Mouse (Mus musculus): ENCODE data around the gene Plekhh1. TPM values are rescaled to one million over a fixed set of nuclear protein-coding genes. Genes with fewer than 3 reads are reported as not detected.

Plekhh1 gene
- polyA plus RNA-seq, 1 experiment from 2014 or later: 12.6 TPM

GRCm38 (mm10) chr12:79006076-79006475 lies 22.9 kb upstream of the Plekhh1 start:
- no peak for ATAC-seq
- H3K27ac ChIP-seq (ENCODE audit: low read depth, low read length): no peak overlapping the region
- H3K9me3 ChIP-seq (ENCODE audit: control insufficient read depth): no peaks in the 10 kb centered on the region
- H3K4me3 ChIP-seq (ENCODE audit: low read depth, low read length): peak overlapping the region; percentile 95
- peak overlapping the region; percentile 84; the same call in 1 of the 2 replicates for H3K9ac ChIP-seq (ENCODE audit: low read depth, low read length)
- WGBS: 45% methylated on average over 9 of the region's 9 CpGs
- H3K27me3 ChIP-seq (replicated peaks; ENCODE audit: control insufficient read depth, insufficient read depth, low read length): 0 out of 2 replicates have a peak, but pooled peaks cover 4% of the 10 kb centered on the region
- no peak for TF ChIP-seq CTCF (IDR thresholded peaks at IDR 0.05; ENCODE audit: low read depth)
- H3K4me1 ChIP-seq (replicated peaks; ENCODE audit: control insufficient read depth, insufficient read depth, low read length): no peaks in the 10 kb centered on the region
- H3K4me2 ChIP-seq (replicated peaks; ENCODE audit: low read depth): peak overlapping the region; percentile 91
- no peaks in the 10 kb centered on the region for H3K36me3 ChIP-seq (ENCODE audit: control insufficient read depth, insufficient read depth)

- ATAC-seq: peak; percentile 63
- Histone ChIP-seq H3K4me2 (replicated peaks; ENCODE audit: low read depth) (peak overlapping the region; percentile 91), H3K4me1 (replicated peaks; ENCODE audit: control insufficient read depth, insufficient read depth, low read length) (no peaks in the 10 kb centered on the region), H3K27me3 (replicated peaks; ENCODE audit: control insufficient read depth, insufficient read depth, low read length) (0 out of 2 replicates have a peak, but pooled peaks cover 4% of the 10 kb centered on the region), H3K27ac (ENCODE audit: low read depth, low read length) (peak overlapping the region; percentile 6; the same call in 1 of the 2 replicates), H3K9ac (ENCODE audit: low read depth, low read length) (peak overlapping the region; percentile 84), H3K4me3 (ENCODE audit: low read depth, low read length) (peak overlapping the region; percentile 95), H3K9me3 (ENCODE audit: control insufficient read depth) (no peaks in the 10 kb centered on the region), H3K36me3 (ENCODE audit: control insufficient read depth, insufficient read depth) (no peaks in the 10 kb centered on the region)
- TF ChIP-seq CTCF (IDR thresholded peaks at IDR 0.05; ENCODE audit: low read depth): peak; percentile 70
- WGBS: under 1% methylated on average over 45 of the region's 53 CpGs
Observed at GRCm38 (mm10) chr12:79006478-79007125, 22.4 kb upstream of the Plekhh1 start.

GRCm38 (mm10) chr12:79007126-79007753 lies 21.7 kb upstream of the Plekhh1 start, which contains the start of gene Tmem229b:
Tmem229b (minus strand) TSS chr12:79007627.
- Histone ChIP-seq H3K36me3 (ENCODE audit: control insufficient read depth, insufficient read depth) (no peaks in the 10 kb centered on the region), H3K9ac (ENCODE audit: low read depth, low read length) (peak within 1 kb of the TSS; percentile 84), H3K27ac (ENCODE audit: low read depth, low read length) (peak within 1 kb of the TSS; percentile 6; the same call in 1 of the 2 replicates), H3K4me3 (ENCODE audit: low read depth, low read length) (peak within 1 kb of the TSS; percentile 95), H3K4me2 (replicated peaks; ENCODE audit: low read depth) (peak within 1 kb of the TSS; percentile 91), H3K27me3 (replicated peaks; ENCODE audit: control insufficient read depth, insufficient read depth, low read length) (0 out of 2 replicates have a peak, but pooled peaks cover 4% of the 10 kb centered on the region), H3K9me3 (ENCODE audit: control insufficient read depth) (no peaks in the 10 kb centered on the region), H3K4me1 (replicated peaks; ENCODE audit: control insufficient read depth, insufficient read depth, low read length) (no peaks in the 10 kb centered on the region)
- 3% methylated on average over 49 of the region's 49 CpGs for WGBS
- 0 out of 2 replicates have a peak, but pooled peaks have one; percentile 8 for TF ChIP-seq CTCF (IDR thresholded peaks at IDR 0.05; ENCODE audit: low read depth)
- ATAC-seq: peak; percentile 39; the same call in 1 of the 2 replicates

- no peak overlapping the region for H3K27ac ChIP-seq (ENCODE audit: low read depth, low read length)
- ATAC-seq: no peak
- TF ChIP-seq CTCF (IDR thresholded peaks at IDR 0.05; ENCODE audit: low read depth): no peak
Observed at GRCm38 (mm10) chr12:79010569-79010968, 18.4 kb upstream of the Plekhh1 start.

GRCm38 (mm10) chr12:79016109-79016508 lies 12.9 kb upstream of the Plekhh1 start:
- Histone ChIP-seq H3K36me3 (ENCODE audit: control insufficient read depth, insufficient read depth) (no peaks in the 10 kb centered on the region), H3K4me2 (replicated peaks; ENCODE audit: low read depth) (no peak overlapping the region), H3K9me3 (ENCODE audit: control insufficient read depth) (no peaks in the 10 kb centered on the region), H3K27ac (ENCODE audit: low read depth, low read length) (no peak overlapping the region), H3K9ac (ENCODE audit: low read depth, low read length) (no peak overlapping the region), H3K4me3 (ENCODE audit: low read depth, low read length) (no peak overlapping the region), H3K4me1 (replicated peaks; ENCODE audit: control insufficient read depth, insufficient read depth, low read length) (no peaks in the 10 kb centered on the region), H3K27me3 (replicated peaks; ENCODE audit: control insufficient read depth, insufficient read depth, low read length) (no peaks in the 10 kb centered on the region)
- no peak for ATAC-seq
- no peak for TF ChIP-seq CTCF (IDR thresholded peaks at IDR 0.05; ENCODE audit: low read depth)
- 58% methylated on average over 5 of the region's 5 CpGs for WGBS

More at GRCm38 (mm10) chr12:79010569-79010968, 18.4 kb upstream of the Plekhh1 start:
- Histone ChIP-seq H3K9ac (ENCODE audit: low read depth, low read length) (no peak overlapping the region), H3K4me1 (replicated peaks; ENCODE audit: control insufficient read depth, insufficient read depth, low read length) (no peaks in the 10 kb centered on the region), H3K4me2 (replicated peaks; ENCODE audit: low read depth) (no peak overlapping the region), H3K36me3 (ENCODE audit: control insufficient read depth, insufficient read depth) (no peaks in the 10 kb centered on the region), H3K9me3 (ENCODE audit: control insufficient read depth) (no peaks in the 10 kb centered on the region), H3K27me3 (replicated peaks; ENCODE audit: control insufficient read depth, insufficient read depth, low read length) (no peaks in the 10 kb centered on the region), H3K4me3 (ENCODE audit: low read depth, low read length) (no peak overlapping the region)
- 47% methylated on average over 3 of the region's 3 CpGs for WGBS

- Histone ChIP-seq H3K9ac (ENCODE audit: low read depth, low read length) (no peak overlapping the region), H3K4me3 (ENCODE audit: low read depth, low read length) (no peak overlapping the region), H3K36me3 (ENCODE audit: control insufficient read depth, insufficient read depth) (no peaks in the 10 kb centered on the region), H3K27ac (ENCODE audit: low read depth, low read length) (no peak overlapping the region), H3K4me2 (replicated peaks; ENCODE audit: low read depth) (no peak overlapping the region), H3K9me3 (ENCODE audit: control insufficient read depth) (no peaks in the 10 kb centered on the region), H3K4me1 (replicated peaks; ENCODE audit: control insufficient read depth, insufficient read depth, low read length) (no peaks in the 10 kb centered on the region), H3K27me3 (replicated peaks; ENCODE audit: control insufficient read depth, insufficient read depth, low read length) (no peaks in the 10 kb centered on the region)
- WGBS: 29% methylated on average over 4 of the region's 4 CpGs
- no peak for ATAC-seq
- no peak for TF ChIP-seq CTCF (IDR thresholded peaks at IDR 0.05; ENCODE audit: low read depth)
Observed at GRCm38 (mm10) chr12:79017994-79018399, 11.0 kb upstream of the Plekhh1 start.

Measured in intestine, postnatal 0 days (tissue).